Mouse (Mus musculus): ENCODE results near the gene Slc10a6.

- TF ChIP-seq CTCF (IDR thresholded peaks at IDR 0.05; ENCODE audit: extremely low read depth, insufficient read depth, insufficient read length, insufficient replicate concordance) (no peak), POLR2A (IDR thresholded peaks at IDR 0.05; ENCODE audit: low read depth, low read length) (no peak)
These were observed 29.7 kb upstream of the Slc10a6 start for GRCm38 (mm10) chr5:103658921-103659320.

All from spleen, adult 2 months (tissue).